Mouse (Mus musculus) G1E (cell line): ENCODE measurements at regions not wholly inside any gene's neighbourhood (a gene's known extent, or its start where the extent isn't known, plus 50 kb on each side); places are given as distances from the start of the nearest gene placed in this dataset.

Experiments used
- CTCF ChIP-seq: IDR thresholded peaks from 2 replicates; pipeline ENCODE4 v1.5.1; 2012; ENCODE audit warnings: low read depth, low read length, inconsistent platforms, mixed read lengths
- GATA1 ChIP-seq: IDR thresholded peaks from 2 replicates; pipeline ENCODE4 v1.6.1; 2012; ENCODE audit warnings: borderline replicate concordance, low read length, inconsistent platforms, mixed read lengths
- POLR2AphosphoS5 ChIP-seq: IDR thresholded peaks from 2 replicates; pipeline ENCODE4 v1.6.1; 2012; ENCODE audit warnings: low read depth, low read length, inconsistent platforms; ENCODE audit not compliant: insufficient replicate concordance
- TAL1 ChIP-seq: conservative IDR thresholded peaks from 2 replicates; pipeline ENCODE4 v1.6.1; 2012; ENCODE audit warnings: low read depth, low read length, inconsistent platforms, mixed read lengths

DNA sequence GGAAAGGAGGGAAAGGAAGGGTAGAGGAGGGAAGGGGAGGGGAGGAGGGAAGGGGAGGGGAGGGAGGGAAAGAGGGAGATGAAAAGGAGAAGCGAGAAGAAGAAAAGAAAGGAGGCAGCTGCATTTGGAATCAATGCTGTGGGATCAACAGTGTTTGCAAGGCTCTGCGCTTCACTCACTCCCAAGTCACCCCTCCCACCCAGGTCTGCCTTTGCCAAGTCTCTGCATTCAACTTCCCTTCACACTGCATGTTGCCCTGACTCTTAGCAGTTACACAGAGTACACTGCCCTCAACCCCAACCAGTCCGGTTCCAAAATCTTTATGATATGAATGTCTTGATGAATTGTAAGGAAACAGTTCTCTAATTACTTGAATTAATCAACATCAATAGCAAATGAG, 376.9 kb downstream of the Adgrl2 start:
- no peak for TF ChIP-seq GATA1
- no peak for TF ChIP-seq CTCF
- TF ChIP-seq TAL1 = no peak
- no peak for TF ChIP-seq POLR2AphosphoS5
